Mouse (Mus musculus) NIH3T3 (cell line): ENCODE results near the gene Cyb5d2.

Source experiments
- DNase-seq: peaks from one replicate; pipeline ENCODE4 v3.0.0-alpha.2; 2012; ENCODE audit warnings: low read depth

Gene Cyb5d2

DNA sequence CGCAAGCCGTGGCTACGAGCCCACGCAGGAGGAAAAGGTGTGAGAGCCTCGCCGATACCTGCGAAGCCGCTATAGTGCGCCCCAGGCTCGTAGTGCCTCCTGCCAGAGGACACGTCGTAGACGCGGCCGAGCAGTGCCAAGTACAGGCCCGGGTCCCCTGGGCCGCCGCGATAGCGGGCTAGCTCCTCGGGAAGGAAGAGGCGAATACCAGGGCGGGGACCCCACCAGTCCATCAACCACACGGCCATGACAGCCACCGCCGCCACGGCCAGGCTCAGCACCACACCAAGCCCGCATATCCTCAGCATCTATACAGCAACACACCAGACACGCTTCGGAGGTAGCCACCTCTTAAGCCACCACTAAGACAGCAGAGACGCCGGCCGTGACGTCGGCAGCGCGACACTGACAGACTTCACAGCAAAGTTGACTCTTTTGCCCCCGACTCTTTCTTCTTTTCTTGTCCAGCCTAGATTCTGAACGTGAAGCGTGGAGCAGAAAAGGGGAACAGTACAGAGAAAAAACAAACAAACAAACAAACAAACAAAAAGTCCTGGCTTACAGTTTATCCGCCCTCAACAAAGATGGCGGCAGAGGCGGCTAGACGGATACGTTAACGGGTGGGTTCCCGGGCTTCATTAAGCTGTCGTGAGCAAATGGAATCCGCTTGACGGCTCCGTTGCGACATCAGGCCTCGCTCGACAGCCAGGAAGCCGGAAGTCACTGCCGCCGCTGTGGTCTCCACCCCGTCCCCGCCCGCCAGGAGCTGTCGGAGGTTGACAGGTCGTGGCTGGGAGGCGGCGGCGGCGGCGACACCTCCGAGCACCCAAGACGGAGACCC, at the start of gene Cyb5d2, which contains the start of gene Zzef1:
Cyb5d2 (minus strand) TSS at position 688 of the 841 bp plus-strand sequence.
Zzef1 (plus strand) TSS at position 772 of the 841 bp plus-strand sequence.
- peak; percentile 97 for DNase-seq

- DNase-seq, result no peak
These were observed 49.6 kb upstream of the Cyb5d2 start for GRCm38 (mm10) chr11:72845526-72845925.

DNA sequence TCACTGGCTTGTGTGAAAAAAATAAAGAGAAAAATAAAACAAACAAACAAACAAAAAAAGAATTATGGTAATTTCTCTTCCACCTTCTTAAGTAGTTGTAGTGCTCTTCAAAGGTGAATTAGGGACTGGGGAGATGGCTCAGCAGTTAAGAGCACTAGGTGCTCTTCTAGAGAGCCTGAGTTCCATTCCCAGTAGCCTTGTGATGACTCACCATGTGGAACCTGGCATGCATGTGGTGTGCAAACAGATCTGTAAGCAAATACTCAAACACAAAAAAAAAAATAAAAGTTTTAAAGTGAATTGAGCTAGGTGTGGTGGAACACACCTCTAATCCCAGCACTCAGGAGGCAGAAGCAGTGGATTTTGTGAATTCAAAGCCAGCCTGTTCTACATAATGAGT, 47.6 kb upstream of the Cyb5d2 start:
- peak; percentile 64 for DNase-seq

DNA sequence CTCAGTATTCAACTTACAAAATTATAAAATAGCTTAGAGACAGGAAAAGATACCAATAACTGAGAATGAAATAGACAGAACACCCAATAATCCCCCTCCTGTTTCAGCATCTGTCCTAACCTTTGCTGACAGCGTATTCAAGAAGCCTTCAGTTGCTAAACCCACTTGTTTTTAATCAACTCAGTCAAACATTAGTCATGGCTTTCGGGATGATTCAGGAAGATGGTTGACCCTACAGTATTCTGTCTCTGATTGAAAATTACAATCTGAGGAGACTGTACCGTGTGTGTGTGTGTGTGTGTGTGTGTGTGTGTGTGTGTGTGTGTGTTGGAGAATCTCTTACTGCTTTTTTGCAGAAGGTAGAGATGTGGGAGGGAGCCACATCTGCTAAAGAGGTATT, 46.8 kb upstream of the Cyb5d2 start:
- peak; percentile 60 for DNase-seq

GRCm38 (mm10) chr11:72829869-72830268, 33.9 kb upstream of the Cyb5d2 start:
- no peak for DNase-seq

- peak; percentile 33 for DNase-seq
These were observed 25.1 kb upstream of the Cyb5d2 start for GRCm38 (mm10) chr11:72821041-72821440.

DNA sequence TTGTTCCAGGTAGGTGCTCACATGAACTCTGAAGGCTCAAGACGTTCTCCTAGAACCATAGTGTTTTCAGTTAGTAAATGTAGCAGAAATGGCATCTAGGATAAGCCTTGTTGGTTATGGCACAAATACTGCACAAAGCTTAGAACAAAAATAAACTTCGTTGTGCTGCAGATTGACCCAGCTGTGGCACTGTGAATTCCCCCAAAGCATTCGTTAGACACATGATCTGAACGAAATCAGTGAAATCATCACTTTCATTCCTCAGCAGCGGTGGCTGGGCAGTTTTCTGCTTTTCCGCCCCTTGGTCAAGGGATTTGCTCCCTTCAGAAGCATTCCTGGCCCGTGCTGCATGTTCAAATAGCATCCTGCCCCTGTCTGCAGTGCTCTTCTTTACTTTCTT, 22.1 kb upstream of the Cyb5d2 start:
- DNase-seq, result no peak

GRCm38 (mm10) chr11:72816859-72817258, 20.9 kb upstream of the Cyb5d2 start:
- DNase-seq, result no peak

- DNase-seq, result no peak
These were observed 18.2 kb upstream of the Cyb5d2 start for GRCm38 (mm10) chr11:72814188-72814587.

GRCm38 (mm10) chr11:72813687-72814086, 17.7 kb upstream of the Cyb5d2 start:
- DNase-seq, result no peak

GRCm38 (mm10) chr11:72807992-72808391, 12.1 kb upstream of the Cyb5d2 start:
- DNase-seq, result peak; percentile 38

DNA sequence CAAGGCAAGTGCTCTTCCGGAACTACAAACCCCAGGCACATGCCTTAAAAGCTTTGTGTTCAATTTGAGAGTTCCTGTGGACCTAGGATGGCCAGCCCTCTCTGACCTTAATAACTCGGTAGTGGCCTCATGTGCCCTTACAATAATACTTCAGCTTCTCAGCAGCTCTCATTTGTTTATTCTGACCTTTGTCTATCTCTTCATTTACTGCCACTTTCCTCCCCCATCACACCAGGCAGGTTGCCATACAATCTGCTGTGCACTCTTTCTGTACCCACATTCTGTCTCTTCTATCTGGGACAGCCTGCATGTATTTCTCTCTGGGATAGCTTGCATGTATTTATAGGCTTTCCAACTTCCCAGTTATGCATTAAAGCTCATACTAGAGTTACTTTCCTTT, 10.6 kb upstream of the Cyb5d2 start:
- DNase-seq, result no peak

DNA sequence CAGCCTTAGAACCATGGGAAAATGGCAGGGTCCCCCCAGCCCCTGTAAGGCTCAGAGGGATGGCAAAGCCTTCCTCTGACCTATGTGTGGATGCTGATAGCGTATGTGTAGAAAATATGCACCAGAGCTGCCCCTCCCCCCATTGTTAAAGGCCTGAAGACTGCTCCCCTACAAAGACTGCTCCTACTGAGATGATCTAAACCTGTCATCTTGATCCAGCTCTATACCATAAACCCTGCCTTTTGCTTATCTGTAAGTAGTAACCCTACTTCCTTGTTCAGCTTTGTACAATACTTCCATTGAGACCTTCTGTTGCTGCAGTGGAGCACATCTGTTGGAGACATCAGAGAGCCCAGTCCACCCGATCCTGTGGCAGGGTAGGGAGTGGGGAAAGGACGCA, 9.3 kb upstream of the Cyb5d2 start:
- DNase-seq, result no peak

DNA sequence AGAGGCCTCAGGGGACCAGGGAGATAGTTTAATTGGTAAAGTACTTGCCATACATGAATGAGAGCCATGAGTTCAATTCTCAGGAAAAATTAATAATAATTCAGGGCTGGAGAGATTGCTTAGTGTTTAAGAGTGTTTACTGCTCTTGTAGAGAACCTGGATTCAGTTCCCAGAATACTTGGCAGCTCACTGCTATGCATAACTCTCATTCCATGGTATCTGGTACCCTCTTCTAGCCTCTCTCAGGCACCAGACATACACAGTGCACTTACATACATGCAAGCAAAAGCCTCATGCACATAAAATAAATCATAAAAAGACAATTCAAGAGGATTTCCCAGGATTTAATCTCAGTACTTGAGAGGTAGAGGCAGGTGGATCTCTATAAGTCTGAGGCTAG, 8.6 kb upstream of the Cyb5d2 start:
- peak; percentile 25 for DNase-seq

- DNase-seq, result no peak
These were observed 7.1 kb upstream of the Cyb5d2 start for GRCm38 (mm10) chr11:72803038-72803437.

GRCm38 (mm10) chr11:72801182-72801581, 5.2 kb upstream of the Cyb5d2 start:
- DNase-seq, result no peak

GRCm38 (mm10) chr11:72798112-72798511, 2.2 kb upstream of the Cyb5d2 start:
- no peak for DNase-seq

GRCm38 (mm10) chr11:72796773-72797338, 914 bp upstream of the Cyb5d2 start:
- DNase-seq, result peak; percentile 8

DNA sequence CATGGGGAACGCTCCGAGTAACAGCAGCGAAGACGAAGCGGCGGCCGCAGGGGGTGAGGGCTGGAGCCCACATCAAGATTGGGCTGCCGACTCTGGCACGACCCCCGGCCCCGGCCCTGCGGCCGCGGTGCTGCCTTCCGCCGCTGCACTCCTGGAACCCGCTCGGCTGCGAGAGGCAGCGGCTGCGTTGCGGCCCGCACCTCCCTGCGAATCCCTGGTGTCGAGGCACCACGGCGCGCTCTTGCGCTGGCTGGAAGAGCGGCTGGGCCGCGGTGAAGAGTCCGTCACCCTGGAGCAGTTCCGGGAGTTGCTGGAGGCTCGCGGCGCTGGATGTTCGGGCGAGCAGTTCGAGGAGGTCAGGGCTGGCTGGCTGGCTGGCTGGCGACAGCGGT, 350 bp upstream of the Cyb5d2 start:
- peak; percentile 55 for DNase-seq

- no peak for DNase-seq
These were observed 840 bp downstream of the Cyb5d2 start for GRCm38 (mm10) chr11:72795149-72795454.

GRCm38 (mm10) chr11:72792033-72792432, 3.9 kb downstream of the Cyb5d2 start:
- peak; percentile 86 for DNase-seq

- DNase-seq, result no peak
These were observed 13.4 kb downstream of the Cyb5d2 start for GRCm38 (mm10) chr11:72782503-72782902.

DNA sequence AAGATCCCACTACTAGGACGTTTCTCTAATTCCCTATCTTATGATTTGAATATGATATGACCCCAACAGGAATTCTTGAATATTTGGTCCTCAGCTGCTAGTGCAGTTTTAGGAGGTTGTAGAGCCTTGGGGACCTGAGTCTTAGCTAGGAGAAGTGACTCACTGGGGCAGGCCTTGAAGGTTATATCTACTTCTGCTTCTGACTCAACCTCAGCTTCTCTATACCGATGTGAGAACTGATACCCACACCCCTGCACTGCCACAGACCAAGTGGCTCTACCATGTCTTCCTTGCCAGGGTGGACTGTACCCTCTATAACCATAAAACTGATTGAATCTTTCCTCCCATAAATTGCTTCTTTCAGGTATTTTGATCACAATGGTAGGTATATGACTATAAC, 13.8 kb downstream of the Cyb5d2 start:
- no peak for DNase-seq

DNA sequence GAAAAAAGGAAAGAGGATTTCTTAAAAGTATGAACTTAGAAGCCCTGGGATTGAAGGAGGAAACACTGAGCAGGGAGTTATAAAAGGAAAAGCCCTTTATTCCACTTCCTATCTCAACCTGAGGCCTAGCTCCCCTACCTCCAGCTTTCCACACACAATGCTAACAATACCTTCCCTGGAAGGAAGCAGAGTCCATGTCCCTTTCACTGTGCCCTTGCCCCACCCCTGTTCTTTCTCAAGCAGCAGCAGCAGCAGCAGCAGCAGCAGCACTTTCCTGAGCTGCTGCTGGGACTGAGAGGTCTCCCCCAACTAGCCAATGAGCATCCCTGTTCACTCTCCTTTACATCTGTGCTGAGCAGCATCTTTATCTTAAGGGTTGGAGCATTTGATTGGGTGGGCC, 17.0 kb downstream of the Cyb5d2 start:
- DNase-seq, result no peak
